Mouse (Mus musculus): ENCODE results near the gene Oas1c.
"Not testable (repeated sequence)": the region's sequence is repeated elsewhere in the genome, so short reads cannot be mapped to it uniquely, and the experiment has no call there.

Oas1c gene

DNA sequence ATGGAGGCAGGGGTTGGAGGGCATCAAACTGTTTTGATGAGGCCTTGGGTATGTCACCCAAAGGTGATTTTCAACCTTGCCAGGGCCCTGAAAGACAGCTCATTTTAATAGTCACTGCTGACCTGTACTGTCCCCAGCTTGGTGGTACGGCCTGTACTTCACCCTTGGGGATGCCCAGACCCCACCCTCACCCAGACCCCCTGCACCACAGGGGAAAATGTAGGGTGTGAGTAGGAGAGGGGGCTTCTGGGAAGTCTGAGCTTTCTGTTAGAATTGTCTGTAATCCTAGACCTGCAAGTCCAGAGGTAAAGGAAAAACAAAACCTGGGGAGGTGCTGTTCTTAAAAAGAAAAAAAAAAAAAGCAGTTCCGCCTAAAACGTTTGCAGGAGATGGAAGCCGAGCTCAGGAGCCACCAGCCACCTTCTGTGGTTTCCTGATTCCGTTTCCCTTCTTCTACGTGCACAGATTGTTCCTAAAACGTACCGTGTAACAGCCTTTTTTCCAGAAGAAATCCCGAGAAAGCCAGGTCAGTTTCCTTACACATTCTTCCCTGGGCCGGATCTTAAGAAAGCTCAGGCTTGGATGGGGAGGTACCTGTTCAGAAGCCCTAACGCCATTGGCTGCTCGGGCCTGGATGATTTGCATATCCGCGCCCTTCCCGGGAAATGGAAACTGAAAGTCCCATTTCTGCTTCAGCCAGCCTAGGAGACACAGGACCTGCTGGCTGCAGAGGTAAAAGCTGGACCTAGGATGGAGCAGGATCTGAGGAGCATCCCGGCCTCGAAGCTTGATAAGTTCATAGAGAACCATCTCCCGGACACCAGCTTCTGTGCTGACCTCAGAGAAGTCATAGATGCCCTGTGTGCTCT lies at the start of gene Oas1c:
Gene Oas1c (minus strand): TSS at position 564 of the 869 bp plus-strand sequence.
- DNase-seq (ENCODE audit: low spot score), result peak; percentile 95

DNA sequence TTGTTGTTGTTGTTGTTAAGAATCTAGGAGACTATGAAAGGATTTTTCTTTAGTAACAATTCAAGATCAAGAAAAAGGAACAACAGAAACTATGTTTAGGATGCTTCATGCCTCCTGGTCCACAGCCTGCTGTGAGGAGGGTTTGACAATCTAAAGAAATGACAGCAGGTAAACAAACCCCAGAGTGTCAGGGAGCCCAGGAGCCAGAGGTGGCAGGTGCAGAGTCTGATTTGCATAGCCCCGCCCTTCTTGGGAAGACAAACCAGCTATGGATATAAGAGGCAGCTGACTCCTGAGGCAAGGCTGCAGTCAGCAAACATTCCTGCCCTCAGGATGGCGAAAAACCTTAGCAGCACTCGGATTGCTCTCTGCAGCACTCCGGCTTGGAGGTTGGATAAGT lies 48.8 kb upstream of the Oas1c start, which contains the start of gene Oas1h:
Gene Oas1h (plus strand): TSS at position 301 of the 400 bp plus-strand sequence.
- no peak for DNase-seq (ENCODE audit: low spot score)

- no peak for DNase-seq (ENCODE audit: low spot score)
These were observed 46.9 kb upstream of the Oas1c start for GRCm38 (mm10) chr5:120859241-120859640.

DNA sequence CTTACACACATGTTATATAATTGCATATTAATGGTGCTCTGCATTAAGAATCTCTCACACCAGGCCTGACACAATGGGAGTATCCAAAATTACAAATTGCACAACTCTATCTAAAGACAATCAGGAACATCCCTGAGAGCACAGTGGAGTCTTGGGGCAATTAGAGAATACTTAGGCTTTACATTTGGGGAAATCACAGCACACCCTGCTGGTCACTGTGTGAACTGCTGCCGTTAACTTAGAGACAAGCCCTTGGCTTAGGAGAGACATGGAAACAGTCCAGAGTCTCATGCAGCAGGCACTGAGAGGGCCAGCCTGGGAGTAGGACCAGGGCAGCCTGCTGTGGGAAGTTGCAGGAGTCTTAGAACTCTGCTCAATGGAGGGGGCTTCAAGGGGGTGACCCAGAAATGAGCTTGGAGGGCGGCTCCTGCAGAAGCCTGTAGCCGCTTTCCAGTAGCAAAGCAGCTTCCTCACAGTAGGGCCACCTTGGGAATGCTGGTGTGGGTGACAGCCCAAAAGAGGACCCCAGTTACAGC lies 37.4 kb upstream of the Oas1c start:
- peak; percentile 95 for DNase-seq (ENCODE audit: low spot score)

GRCm38 (mm10) chr5:120847067-120847466 lies 34.8 kb upstream of the Oas1c start, which contains the start of gene Oas1f:
TSS of gene Oas1f (plus strand) at chr5:120847367.
- no peak for DNase-seq (ENCODE audit: low spot score)

- DNase-seq (ENCODE audit: low spot score), result peak; percentile 100
These were observed 32.4 kb upstream of the Oas1c start for GRCm38 (mm10) chr5:120844713-120845112.

DNA sequence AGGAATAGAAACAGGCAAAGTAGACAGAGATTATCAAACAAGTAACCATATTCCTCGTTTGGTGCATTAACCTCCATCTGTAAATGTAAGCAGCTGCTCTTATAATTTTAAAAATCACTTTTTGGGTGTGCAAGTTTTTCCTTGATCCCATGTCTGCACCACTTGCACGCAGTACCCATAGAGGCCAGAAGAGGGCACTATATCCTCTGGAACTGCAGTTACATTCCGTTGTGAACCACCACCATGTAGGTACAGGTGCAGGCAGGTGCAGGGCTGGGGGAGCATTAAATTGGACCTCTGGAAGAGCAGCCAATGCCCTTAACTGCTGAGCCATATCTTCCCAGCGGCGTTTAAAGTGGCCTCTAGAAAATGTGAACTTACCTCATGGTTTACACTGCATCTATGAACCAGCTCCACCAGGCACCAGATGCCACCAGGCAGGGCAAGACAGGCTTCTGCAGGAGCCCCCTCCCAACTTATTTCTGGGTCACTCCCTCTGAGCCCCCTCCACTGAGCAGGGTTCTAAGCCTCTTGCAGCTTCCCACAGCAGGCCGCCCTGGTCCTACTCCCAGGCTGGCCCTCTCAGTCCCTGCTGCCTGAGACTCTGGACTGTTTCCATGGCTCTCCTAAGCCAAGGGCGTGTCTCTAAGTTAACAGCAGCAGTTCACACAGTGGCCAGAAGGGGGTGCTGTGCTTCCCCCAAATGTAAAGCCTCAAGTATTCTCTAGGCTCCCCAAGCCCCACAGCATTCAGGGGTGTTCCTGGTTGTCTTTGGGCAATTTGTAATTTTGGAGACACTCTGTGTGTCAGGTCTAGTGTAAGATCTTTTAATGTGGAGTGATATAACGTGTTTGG lies 24.6 kb upstream of the Oas1c start:
- DNase-seq (ENCODE audit: low spot score), result peak; percentile 89

DNA sequence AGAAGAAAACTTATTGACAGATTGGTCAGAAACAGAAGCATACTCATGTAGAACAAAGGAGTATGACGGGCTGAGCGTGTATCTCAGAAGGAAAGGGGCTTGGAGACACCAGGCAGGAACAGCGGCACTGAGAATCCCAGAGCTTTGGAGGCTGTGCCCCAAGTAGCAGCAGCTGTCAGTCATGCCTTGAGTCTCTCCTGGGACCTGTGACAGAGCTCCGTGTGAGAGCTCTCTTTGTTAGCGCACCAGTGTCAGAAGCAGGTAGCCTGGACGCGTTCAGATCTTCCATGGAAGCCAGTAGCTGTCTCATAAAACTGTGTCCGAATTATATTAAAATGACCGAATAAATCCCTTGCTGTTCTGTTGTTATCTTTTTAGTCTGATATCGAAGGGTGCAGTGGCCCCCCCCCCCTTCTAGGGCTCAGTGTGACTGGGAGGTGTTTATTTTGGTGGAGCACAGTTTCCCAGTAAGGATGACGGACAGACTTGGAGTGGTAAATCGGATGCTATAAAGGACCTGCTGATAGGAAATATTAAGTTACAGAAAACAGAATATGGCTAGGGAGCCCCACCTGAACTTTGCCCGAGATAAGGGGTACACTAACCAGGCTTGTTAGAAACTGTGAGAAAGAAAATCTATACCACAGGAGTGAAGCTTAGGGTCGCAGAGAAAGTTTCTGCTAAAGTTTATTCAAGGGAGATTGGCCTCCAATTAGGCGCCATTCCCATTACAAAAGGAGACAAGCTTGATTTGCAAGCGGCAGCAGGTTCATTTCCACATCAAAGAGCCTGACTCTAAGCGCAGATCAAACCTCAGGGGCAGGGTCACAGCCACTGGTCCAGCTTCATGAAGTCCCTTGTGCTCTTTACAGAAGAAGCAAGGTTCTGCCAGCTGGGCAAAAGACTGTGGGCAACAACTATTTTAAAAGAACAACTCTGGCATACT lies 21.3 kb upstream of the Oas1c start:
- peak; percentile 22 for DNase-seq (ENCODE audit: low spot score)

DNA sequence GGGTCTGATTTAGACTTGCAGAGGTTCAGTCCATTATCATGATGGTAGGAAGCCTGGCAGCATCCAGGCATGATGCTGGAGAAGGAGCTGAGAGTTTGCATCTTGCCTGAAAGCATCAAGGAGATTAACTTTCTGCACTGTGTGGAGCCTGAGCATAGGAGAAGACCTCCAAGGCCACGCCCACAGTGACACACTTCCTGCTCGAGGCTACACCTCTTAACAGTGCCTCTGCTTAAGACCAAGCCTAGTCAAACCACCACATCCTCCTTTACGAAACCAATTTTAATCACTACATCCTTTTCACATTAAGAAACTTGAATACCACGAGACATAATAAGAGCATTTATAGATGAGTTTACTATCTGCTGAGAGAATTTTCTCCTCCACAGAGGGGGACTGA lies 18.7 kb upstream of the Oas1c start:
- no peak for DNase-seq (ENCODE audit: low spot score)

- no peak for DNase-seq (ENCODE audit: low spot score)
These were observed 6.7 kb upstream of the Oas1c start for GRCm38 (mm10) chr5:120818999-120819398.

DNA sequence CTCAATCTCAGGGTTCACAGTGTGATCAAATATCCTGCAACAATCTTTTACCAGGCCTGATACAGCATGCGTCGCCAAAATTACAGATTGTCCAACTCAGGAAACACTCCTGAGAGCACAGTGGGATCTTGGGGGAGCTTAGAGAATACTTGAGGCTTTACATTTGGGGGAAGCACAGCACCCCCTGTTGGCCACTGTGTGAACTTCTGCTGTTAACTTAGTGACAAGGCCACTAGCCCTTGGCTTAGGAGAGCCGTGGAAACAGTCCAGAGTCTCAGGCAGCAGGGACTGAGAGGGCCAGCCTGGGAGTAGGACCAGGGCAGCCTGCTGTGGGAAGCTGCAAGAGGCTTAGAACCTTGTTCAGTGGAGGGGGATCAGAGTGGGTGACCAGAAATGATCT lies 3.6 kb upstream of the Oas1c start:
- DNase-seq (ENCODE audit: low spot score), result peak; percentile 26

GRCm38 (mm10) chr5:120813023-120813422 lies 709 bp upstream of the Oas1c start:
- no peak for DNase-seq (ENCODE audit: low spot score)

DNA sequence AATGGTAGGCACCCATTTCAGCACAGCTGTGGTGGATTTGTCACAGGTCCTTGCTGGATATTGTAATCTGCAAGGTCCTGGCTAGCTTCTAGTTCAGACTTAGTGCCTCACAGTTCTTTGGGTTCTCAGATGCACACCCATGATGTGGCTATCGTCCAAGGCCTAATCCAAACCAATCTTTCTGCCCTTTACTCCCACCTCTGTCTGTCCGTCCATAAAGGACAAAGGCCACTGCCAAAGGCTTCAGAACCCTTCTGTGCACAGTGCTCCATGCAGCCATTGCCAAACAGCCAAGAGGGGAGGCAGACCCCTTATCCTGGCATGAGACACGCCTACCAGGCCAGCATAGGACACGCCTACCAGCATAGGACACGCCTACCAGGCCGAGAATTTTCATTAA lies 3.1 kb downstream of the Oas1c start:
- peak; percentile 23 for DNase-seq (ENCODE audit: low spot score)

DNA sequence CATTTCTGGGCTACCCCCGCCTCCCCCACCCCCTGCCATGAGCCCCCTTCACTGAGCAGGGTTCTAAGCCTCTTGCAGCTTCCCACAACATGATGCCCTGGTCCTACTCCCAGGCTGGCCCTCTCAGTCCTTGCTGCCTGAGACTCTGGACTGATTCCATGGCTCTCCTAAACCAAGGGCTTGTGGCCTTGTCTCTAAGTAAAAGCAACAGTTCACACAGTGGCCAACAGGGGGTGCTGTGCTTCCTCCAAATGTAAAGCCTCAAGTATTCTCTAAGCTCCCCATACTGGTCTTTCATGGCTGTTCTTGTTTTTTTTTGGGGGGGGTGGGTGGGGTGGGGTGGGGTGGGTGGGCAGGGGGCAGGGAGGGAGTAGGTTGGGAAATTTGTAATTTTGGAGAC lies 5.9 kb downstream of the Oas1c start:
- DNase-seq (ENCODE audit: low spot score), result peak; percentile 87

GRCm38 (mm10) chr5:120803596-120803995 lies 8.7 kb downstream of the Oas1c start:
- DNase-seq (ENCODE audit: low spot score), result no peak

- not testable (repeated sequence) for DNase-seq (ENCODE audit: low spot score)
These were observed 13.4 kb downstream of the Oas1c start for GRCm38 (mm10) chr5:120798943-120799342.

DNA sequence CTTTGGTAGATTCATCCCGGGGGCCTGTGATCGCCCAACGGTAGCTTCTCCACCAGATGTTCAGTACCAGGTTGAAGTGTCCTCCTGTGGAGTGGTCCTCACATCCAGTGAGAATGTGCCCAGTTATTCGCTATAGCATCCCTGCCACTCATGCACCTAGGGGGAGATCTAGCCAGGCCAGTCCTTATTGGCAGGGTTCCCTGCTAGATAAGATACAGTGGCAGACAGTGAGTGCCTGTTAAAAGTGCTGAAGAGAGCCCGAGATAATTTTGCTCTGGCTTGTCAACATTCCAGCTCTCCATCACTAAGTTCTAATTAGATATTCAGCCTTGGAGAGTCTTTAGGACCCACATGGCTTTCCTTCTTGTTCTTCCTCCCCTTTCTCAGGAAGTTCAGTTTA lies 14.2 kb downstream of the Oas1c start:
- DNase-seq (ENCODE audit: low spot score), result not testable (repeated sequence)

DNA sequence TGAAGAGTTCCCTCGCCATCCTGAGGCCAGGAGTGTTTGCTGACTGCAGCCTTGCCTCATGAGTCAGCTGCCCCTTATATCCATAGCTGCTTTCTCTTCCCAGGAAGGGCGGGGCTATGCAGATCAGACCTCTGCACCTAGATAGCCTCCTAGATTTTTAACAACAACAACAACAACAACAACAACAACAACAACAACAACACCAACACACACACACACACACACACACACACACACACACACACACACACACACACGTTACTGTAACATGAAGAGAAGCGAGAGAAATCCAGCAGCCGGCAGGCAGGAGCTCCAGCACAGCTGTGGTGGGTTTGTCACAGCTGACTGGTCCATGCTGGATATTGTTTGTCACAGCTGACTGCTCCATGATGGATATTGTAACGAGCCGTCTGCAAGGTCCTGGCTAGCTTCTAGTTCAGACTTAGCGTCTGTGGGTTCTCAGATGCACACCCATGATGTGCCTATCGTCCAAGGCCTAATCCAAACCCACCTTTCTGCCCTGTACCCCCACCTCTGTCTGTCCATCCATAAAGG lies 16.8 kb downstream of the Oas1c start, which contains the start of gene Oas1e:
Gene Oas1e (minus strand): TSS at position 51 of the 555 bp plus-strand sequence.
- DNase-seq (ENCODE audit: low spot score), result not testable (repeated sequence)

GRCm38 (mm10) chr5:120793043-120793442 lies 19.3 kb downstream of the Oas1c start:
- peak; percentile 77 for DNase-seq (ENCODE audit: low spot score)

DNA sequence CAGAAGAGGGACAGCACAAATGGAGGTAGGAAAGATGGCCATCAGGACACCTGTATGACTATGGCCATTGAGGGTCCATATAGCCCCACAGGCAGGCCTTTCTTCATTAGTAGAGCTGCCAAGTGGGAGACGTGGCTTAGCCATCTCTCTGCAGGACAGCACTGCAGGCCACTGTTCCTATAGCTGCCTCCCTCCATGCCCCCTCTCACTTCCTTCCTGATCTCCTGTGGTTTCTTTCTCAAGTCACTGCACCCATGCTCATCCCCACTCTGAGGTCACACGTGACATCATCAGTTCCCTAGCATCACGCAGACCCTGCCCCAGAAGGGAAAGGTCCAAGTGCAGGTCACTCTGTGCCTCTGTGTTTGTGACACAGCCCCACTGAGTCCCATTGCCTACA lies 25.3 kb downstream of the Oas1c start:
- DNase-seq (ENCODE audit: low spot score), result no peak

GRCm38 (mm10) chr5:120782446-120782845 lies 29.9 kb downstream of the Oas1c start:
- no peak for DNase-seq (ENCODE audit: low spot score)
